Mouse (Mus musculus): ENCODE measurements at regions not wholly inside any gene's neighbourhood (a gene's known extent, or its start where the extent isn't known, plus 50 kb on each side); places are given as distances from the start of the nearest gene placed in this dataset.

- no peak for DNase-seq (ENCODE audit: low spot score)
- intact Hi-C loops (cut with DNase I), result no loop called here
Observed at GRCm38 (mm10) chr4:54282934-54283333, 457.1 kb downstream of the Tmem38b start.

GRCm38 (mm10) chr4:54313804-54314203 lies 488.0 kb downstream of the Tmem38b start:
- intact Hi-C loops (cut with DNase I), result no loop called here
- no peak for DNase-seq (ENCODE audit: low spot score)

GRCm38 (mm10) chr4:54324851-54325250 lies 499.0 kb downstream of the Tmem38b start:
- intact Hi-C loops (cut with DNase I), result no loop called here
- DNase-seq (ENCODE audit: low spot score), result no peak

GRCm38 (mm10) chr4:54328273-54328672 lies 502.4 kb downstream of the Tmem38b start:
- intact Hi-C loops (cut with DNase I), result no loop called here
- DNase-seq (ENCODE audit: low spot score), result no peak

- intact Hi-C loops (cut with DNase I), result no loop called here
- DNase-seq (ENCODE audit: low spot score), result no peak
Observed at GRCm38 (mm10) chr4:54328711-54329427, 503.0 kb downstream of the Tmem38b start.

- intact Hi-C loops (cut with DNase I), result no loop called here
- DNase-seq (ENCODE audit: low spot score), result no peak
Observed at GRCm38 (mm10) chr4:54330686-54331085, 504.8 kb downstream of the Tmem38b start.

- intact Hi-C loops (cut with DNase I), result no loop called here
- DNase-seq (ENCODE audit: low spot score), result no peak
Observed at GRCm38 (mm10) chr4:54331588-54332211, 505.9 kb downstream of the Tmem38b start.

GRCm38 (mm10) chr4:54332261-54332660 lies 506.4 kb downstream of the Tmem38b start:
- intact Hi-C loops (cut with DNase I), result no loop called here
- no peak for DNase-seq (ENCODE audit: low spot score)

- DNase-seq (ENCODE audit: low spot score), result no peak
- intact Hi-C loops (cut with DNase I), result no loop called here
Observed at GRCm38 (mm10) chr4:54338556-54338955, 512.7 kb downstream of the Tmem38b start.

GRCm38 (mm10) chr4:54340106-54340505 lies 514.3 kb downstream of the Tmem38b start:
- DNase-seq (ENCODE audit: low spot score), result no peak
- intact Hi-C loops (cut with DNase I), result no loop called here

- intact Hi-C loops (cut with DNase I), result no loop called here
- no peak for DNase-seq (ENCODE audit: low spot score)
Observed at GRCm38 (mm10) chr4:54353657-54354390, 528.0 kb downstream of the Tmem38b start.

GRCm38 (mm10) chr4:54354391-54354726 lies 528.5 kb downstream of the Tmem38b start:
- intact Hi-C loops (cut with DNase I), result no loop called here
- no peak for DNase-seq (ENCODE audit: low spot score)

- intact Hi-C loops (cut with DNase I), result no loop called here
- no peak for DNase-seq (ENCODE audit: low spot score)
Observed at GRCm38 (mm10) chr4:54355381-54356040, 529.7 kb downstream of the Tmem38b start.

GRCm38 (mm10) chr4:54356041-54356427 lies 530.2 kb downstream of the Tmem38b start:
- intact Hi-C loops (cut with DNase I), result no loop called here
- no peak for DNase-seq (ENCODE audit: low spot score)

- DNase-seq (ENCODE audit: low spot score), result no peak
- intact Hi-C loops (cut with DNase I), result no loop called here
Observed at GRCm38 (mm10) chr4:54370909-54371308, 545.1 kb downstream of the Tmem38b start.

- intact Hi-C loops (cut with DNase I), result no loop called here
- DNase-seq (ENCODE audit: low spot score), result no peak
Observed at GRCm38 (mm10) chr4:54371418-54371957, 545.6 kb downstream of the Tmem38b start.

- DNase-seq (ENCODE audit: low spot score), result no peak
- intact Hi-C loops (cut with DNase I), result no loop called here
Observed at GRCm38 (mm10) chr4:54373606-54374005, 547.8 kb downstream of the Tmem38b start.

- intact Hi-C loops (cut with DNase I), result no loop called here
- no peak for DNase-seq (ENCODE audit: low spot score)
Observed at GRCm38 (mm10) chr4:54374457-54374856, 548.6 kb downstream of the Tmem38b start.

GRCm38 (mm10) chr4:54387460-54387859 lies 557.4 kb upstream of the Zfp462 start:
- no peak for DNase-seq (ENCODE audit: low spot score)
- intact Hi-C loops (cut with DNase I), result no loop called here

GRCm38 (mm10) chr4:54391536-54392208 lies 553.2 kb upstream of the Zfp462 start:
- intact Hi-C loops (cut with DNase I), result loop anchor here (2.0 kb wide), 1 partner anchor 19 kb away; no protein-coding TSS in a partner anchor

More at GRCm38 (mm10) chr4:54391536-54392208, 553.2 kb upstream of the Zfp462 start:
- no peak for DNase-seq (ENCODE audit: low spot score)

All from heart, postnatal 25 days (tissue).